Mouse (Mus musculus) thymus, adult 2 months (tissue): ENCODE measurements at regions not wholly inside any gene's neighbourhood (a gene's known extent, or its start where the extent isn't known, plus 50 kb on each side); places are given as distances from the start of the nearest gene placed in this dataset.

Experiments
- DNase-seq: peaks from one replicate; pipeline ENCODE4 v3.0.0; 2021
- H3K27ac ChIP-seq: fragments of 200-500 bp; 2 replicates; pipeline ENCODE4 v1.5.1; 2012; ENCODE audit warnings: low read length, control low read depth; ENCODE audit not compliant: control insufficient read depth, insufficient read depth
- H3K27me3 ChIP-seq: fragments of 200-500 bp; 2 replicates; pipeline ENCODE4 v1.6.1; 2012; ENCODE audit warnings: mild to moderate bottlenecking, low read length, moderate library complexity, mixed read lengths; ENCODE audit not compliant: control insufficient read depth, insufficient read depth
- H3K36me3 ChIP-seq: fragments of 200-500 bp; 2 replicates; pipeline ENCODE4 v1.6.1; 2012; ENCODE audit warnings: mild to moderate bottlenecking, low read length, moderate library complexity; ENCODE audit not compliant: control insufficient read depth, insufficient read depth
- H3K4me1 ChIP-seq: fragments of 200-500 bp; replicated peaks from 2 replicates; pipeline ENCODE4 v1.6.1; 2012; ENCODE audit warnings: low read length; ENCODE audit not compliant: control insufficient read depth, insufficient read depth
- H3K4me3 ChIP-seq: fragments of 200-500 bp; 2 replicates; pipeline ENCODE4 v1.5.1; 2012; ENCODE audit warnings: mild to moderate bottlenecking, low read length, control low read depth, moderate library complexity; ENCODE audit not compliant: control insufficient read depth, insufficient read depth
- CTCF ChIP-seq: fragments of 200-500 bp; IDR thresholded peaks from 2 replicates; pipeline ENCODE4 v1.5.1; 2012; ENCODE audit warnings: mild to moderate bottlenecking, control low read depth, low read length, moderate library complexity, borderline replicate concordance; ENCODE audit not compliant: control insufficient read depth, poor library complexity, insufficient read depth; ENCODE audit errors: extremely low read depth
- POLR2A ChIP-seq: fragments of 200-500 bp; IDR thresholded peaks from 2 replicates; pipeline ENCODE4 v1.6.1; 2012; ENCODE audit warnings: mild to moderate bottlenecking, low read length, control low read depth, moderate library complexity; ENCODE audit not compliant: control insufficient read depth, poor library complexity, insufficient read depth; ENCODE audit errors: extremely low read depth
- WGBS: fragments of 180-500 bp; shearing (Covaris S2); methylation state at CpG from one replicate; pipeline ENCODE4 v1.1.7; 2018; 5-methylcytosine and 5-hydroxymethylcytosine counted together

DNA sequence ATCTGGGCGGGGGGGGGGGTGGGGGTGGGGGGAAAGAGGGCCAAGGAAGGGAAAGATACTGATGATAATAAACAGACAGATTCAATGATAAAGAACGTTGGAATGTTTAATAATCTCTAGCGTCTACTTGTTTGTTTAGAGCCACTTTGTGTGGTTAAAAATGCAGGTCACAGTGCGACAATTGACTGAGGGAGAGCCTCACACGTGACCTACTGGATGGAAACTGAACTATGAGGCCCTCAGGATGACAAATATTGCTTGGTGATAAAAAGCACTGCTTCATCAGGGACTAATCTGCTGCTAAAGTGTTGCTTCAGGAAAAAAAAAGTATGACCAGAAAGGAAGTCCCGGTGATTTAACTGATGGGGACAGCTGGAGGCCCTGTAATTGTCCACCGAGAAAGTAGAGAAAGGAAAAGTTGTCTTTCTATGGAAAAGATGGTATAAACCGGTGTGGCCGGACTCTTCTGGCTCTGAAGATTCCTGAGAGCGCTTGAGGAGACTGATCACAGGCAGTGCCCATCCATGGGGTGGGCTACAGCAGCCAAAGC, 269.3 kb downstream of the Foxo1 start:
- no peaks in the 10 kb centered on the region for H3K36me3 ChIP-seq
- TF ChIP-seq CTCF: no peak
- TF ChIP-seq POLR2A: no peak
- no peaks in the 10 kb centered on the region for H3K27me3 ChIP-seq
- DNase-seq: no peak
- H3K4me1 ChIP-seq: peaks cover 6% of the 10 kb centered on the region
- H3K4me3 ChIP-seq: no peak overlapping the region
- WGBS: 92% methylated on average over 10 of the region's 10 CpGs
- no peak overlapping the region for H3K27ac ChIP-seq

DNA sequence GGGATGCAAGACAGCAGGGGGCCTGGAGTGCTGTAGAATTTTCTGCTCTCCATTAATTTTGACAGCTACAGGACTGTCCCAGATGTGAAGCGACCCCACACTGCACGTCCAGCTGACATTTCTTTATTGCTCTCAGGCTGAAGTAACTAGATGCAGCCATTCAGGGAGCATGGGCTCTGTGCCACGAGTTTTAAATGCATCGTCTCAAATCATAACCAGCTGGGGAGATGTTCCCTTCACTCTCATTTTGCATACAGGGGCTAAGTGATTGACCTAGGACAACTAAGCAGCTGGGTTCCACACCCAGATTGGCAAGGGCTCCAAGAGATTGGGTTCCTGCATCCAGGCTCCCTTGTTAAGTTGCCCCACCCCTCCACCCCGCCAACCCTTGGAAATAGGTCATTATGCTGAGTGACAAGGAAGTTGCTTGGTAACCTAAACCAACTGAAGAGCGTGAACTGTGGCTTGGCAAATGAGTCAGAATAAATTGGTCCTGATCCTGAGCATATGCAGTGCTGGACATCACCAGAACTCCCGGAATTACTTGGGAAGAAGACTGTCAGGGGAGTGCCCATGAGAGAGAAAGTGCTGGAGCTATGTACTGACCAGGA, 267.4 kb downstream of the Foxo1 start:
- Histone ChIP-seq H3K27ac (no peak overlapping the region), H3K4me1 (peaks cover 6% of the 10 kb centered on the region), H3K27me3 (no peaks in the 10 kb centered on the region), H3K36me3 (no peaks in the 10 kb centered on the region), H3K4me3 (no peak overlapping the region)
- 87% methylated on average over 7 of the region's 7 CpGs for WGBS
- TF ChIP-seq CTCF: no peak
- no peak for TF ChIP-seq POLR2A
- DNase-seq: no peak

DNA sequence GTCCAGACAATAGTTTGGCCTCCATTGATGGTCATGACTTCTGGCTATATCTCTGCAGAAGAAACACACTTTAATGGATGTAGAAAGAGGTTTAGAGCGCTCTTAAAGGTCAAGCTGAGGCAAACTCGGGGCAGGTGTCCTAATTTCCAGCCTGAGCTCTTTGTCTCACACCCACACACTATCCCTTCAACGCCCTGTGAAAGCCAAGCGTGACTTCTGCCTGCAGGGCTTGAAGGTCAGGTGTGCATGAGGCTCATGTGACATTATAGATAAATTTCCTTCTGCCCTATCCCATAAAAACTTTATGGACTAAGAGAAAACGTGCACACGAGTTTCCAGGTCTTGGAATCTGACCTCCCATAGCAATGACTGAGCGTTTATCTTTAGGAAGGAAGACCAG, 266.0 kb downstream of the Foxo1 start:
- H3K27ac ChIP-seq: no peak overlapping the region
- no peaks in the 10 kb centered on the region for H3K36me3 ChIP-seq
- TF ChIP-seq CTCF (no peak), POLR2A (no peak)
- H3K27me3 ChIP-seq: no peaks in the 10 kb centered on the region
- peaks cover 6% of the 10 kb centered on the region for H3K4me1 ChIP-seq
- DNase-seq: no peak
- H3K4me3 ChIP-seq: no peak overlapping the region
- WGBS: 93% methylated on average over 7 of the region's 7 CpGs

DNA sequence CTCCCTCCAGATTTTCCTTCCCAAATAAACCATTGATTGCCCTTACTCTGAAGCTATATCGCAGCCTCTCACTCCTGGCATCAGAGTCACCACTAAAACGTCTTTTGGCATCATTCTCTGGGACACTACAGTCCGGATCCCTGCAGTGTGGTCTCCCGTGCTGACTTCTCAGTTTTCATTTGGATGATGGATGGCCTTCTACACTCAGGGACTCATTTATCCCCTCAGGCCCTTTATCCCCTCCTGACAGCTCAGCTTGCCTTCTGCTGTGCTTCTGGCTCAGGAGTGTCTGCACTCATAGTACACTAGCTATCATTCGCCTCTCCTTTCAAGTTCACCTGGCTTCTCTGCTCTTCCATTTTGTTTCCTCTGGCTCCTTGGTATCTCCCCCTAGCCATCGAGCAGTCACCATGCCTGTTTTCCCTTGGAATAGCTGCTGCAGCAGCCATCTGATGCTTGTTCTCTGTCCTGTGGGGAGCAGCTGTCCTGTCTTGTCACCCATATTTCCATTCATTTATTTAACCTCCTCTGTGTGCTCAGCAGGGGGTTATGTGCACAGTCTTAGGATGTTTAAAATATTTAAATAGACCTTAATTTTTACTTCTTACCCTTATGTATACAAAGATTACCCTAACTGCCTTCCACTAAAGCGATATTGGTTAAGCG, 263.7 kb downstream of the Foxo1 start:
- H3K27me3 ChIP-seq: no peaks in the 10 kb centered on the region
- TF ChIP-seq POLR2A (no peak), CTCF (no peak)
- H3K36me3 ChIP-seq: no peaks in the 10 kb centered on the region
- DNase-seq: no peak
- 94% methylated on average over 8 of the region's 8 CpGs for WGBS
- no peak overlapping the region for H3K4me3 ChIP-seq
- H3K4me1 ChIP-seq: peaks cover 6% of the 10 kb centered on the region
- H3K27ac ChIP-seq: no peak overlapping the region

DNA sequence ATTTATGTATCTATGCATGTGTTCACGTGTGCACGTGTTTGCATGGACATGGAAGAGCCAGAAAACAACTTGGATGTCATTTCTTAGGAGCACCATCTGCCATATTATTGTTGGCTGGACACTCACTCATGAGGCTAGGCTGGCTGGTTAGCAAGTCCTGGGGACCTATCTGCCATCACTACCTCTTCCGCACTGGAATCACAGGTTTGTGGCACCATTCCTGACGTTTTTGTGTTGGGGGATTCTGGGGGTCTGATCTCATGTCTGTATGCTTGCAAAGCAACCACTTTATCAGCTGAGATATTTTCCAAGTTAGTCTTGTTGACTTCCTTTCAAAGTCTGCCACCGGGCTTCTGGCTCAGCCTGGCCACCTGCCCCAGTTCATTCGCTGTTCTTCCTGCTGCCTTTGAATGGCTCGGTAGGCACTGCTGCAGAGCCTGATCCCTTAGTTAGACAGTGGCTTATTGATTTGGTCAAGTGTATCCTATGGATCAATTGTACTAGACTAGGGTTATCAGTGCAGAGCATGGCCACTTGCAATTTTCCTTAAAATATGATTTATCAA, 262.4 kb downstream of the Foxo1 start:
- H3K27me3 ChIP-seq: no peaks in the 10 kb centered on the region
- no peak for DNase-seq
- H3K27ac ChIP-seq: no peak overlapping the region
- no peak overlapping the region for H3K4me3 ChIP-seq
- TF ChIP-seq POLR2A (no peak), CTCF (no peak)
- 82% methylated on average over 7 of the region's 7 CpGs for WGBS
- H3K4me1 ChIP-seq: peaks cover under 1% of the 10 kb centered on the region
- H3K36me3 ChIP-seq: no peaks in the 10 kb centered on the region

DNA sequence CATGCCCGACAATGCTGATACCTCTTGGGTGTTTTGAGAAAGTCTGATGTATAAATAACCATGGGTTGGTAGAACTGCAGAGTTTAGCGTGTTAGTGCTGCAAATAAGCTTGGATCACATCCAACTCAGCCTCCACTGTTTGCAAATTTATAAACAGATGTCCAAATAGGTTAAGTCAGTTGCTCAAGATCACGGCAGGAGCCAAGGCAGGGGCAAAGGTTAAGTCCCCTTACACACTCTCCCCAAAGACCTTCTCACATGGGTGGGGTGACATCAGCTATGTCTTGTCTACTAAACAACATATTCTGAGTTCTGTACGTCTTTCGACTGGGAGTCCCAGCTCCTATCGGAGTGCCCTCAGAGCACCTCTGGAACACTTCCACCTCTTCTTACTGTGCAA, 261.0 kb downstream of the Foxo1 start:
- no peaks in the 10 kb centered on the region for H3K36me3 ChIP-seq
- H3K4me1 ChIP-seq: no peaks in the 10 kb centered on the region
- no peak overlapping the region for H3K27ac ChIP-seq
- no peak for TF ChIP-seq POLR2A
- TF ChIP-seq CTCF: no peak
- DNase-seq: no peak
- no peak overlapping the region for H3K4me3 ChIP-seq
- 94% methylated on average over 6 of the region's 6 CpGs for WGBS
- no peaks in the 10 kb centered on the region for H3K27me3 ChIP-seq
